Mouse (Mus musculus): ENCODE results near the gene Cct3.
"Not testable (repeated sequence)": the region's sequence is repeated elsewhere in the genome, so short reads cannot be mapped to it uniquely, and the experiment has no call there.

The Cct3 gene

GRCm38 (mm10) chr3:88361096-88361495, 64.2 kb downstream of the Cct3 start:
- no peak for DNase-seq (ENCODE audit: low spot score in 2 of 2)

GRCm38 (mm10) chr3:88361612-88362313, 64.8 kb downstream of the Cct3 start:
- DNase-seq (ENCODE audit: low spot score in 2 of 2): no peak

- no peak for DNase-seq (ENCODE audit: low spot score in 2 of 2)
Observed at GRCm38 (mm10) chr3:88363700-88364099, 66.8 kb downstream of the Cct3 start.

- no peak for DNase-seq (ENCODE audit: low spot score in 2 of 2)
Observed at GRCm38 (mm10) chr3:88364337-88364736, 67.4 kb downstream of the Cct3 start, which contains the start of gene Paqr6. Paqr6 (plus strand) TSS chr3:88364584.

GRCm38 (mm10) chr3:88365705-88366361, 68.9 kb downstream of the Cct3 start:
- DNase-seq (ENCODE audit: low spot score in 2 of 2): no peak

GRCm38 (mm10) chr3:88366830-88367428, 70.0 kb downstream of the Cct3 start:
- DNase-seq (ENCODE audit: low spot score in 2 of 2): not testable (repeated sequence)

GRCm38 (mm10) chr3:88367517-88367916, 70.6 kb downstream of the Cct3 start:
- DNase-seq (ENCODE audit: low spot score in 2 of 2): not testable (repeated sequence)

GRCm38 (mm10) chr3:88368511-88368910, 71.6 kb downstream of the Cct3 start:
- not testable (repeated sequence) for DNase-seq (ENCODE audit: low spot score in 2 of 2)
